Mouse (Mus musculus) C2C12 (cell line): ENCODE results near the gene Yars.

ENCODE experiments used
- CTCF ChIP-seq: IDR thresholded peaks from one replicate; pipeline ENCODE4 v1.5.1; 2011; ENCODE audit not compliant: control insufficient read depth, insufficient read depth, insufficient read length
- MYOG ChIP-seq: IDR thresholded peaks from one replicate; pipeline ENCODE4 v1.6.1; 2011; ENCODE audit not compliant: control insufficient read depth, insufficient read length; ENCODE audit errors: extremely low read depth

- TF ChIP-seq CTCF (no peak), MYOG (no peak)
Measured at GRCm38 (mm10) chr4:129172529-129172928, 17.0 kb upstream of the Yars start.
